Mouse (Mus musculus) limb, embryonic 15.5 days (tissue): ENCODE measurements around the gene Fgfbp3. TPM values are rescaled to one million over a fixed set of nuclear protein-coding genes. Genes with fewer than 3 reads are reported as not detected.
"Not testable (repeated sequence)": the region's sequence is repeated elsewhere in the genome, so short reads cannot be mapped to it uniquely, and the experiment has no call there.

Experiments used
- ATAC-seq: fragments of 200-750 bp; cut with Nextera tagmentation; 2 replicates; pipeline ENCODE4 v1.8.0; 2017; ENCODE audit warnings: low read depth, moderate TSS enrichment; ENCODE audit not compliant: insufficient number of reproducible peaks, low FRiP score, low TSS enrichment
- H3K27ac ChIP-seq: fragments of 300-500 bp; sonication (generic); 2 replicates; pipeline ENCODE4 v1.5.1; 2015; ENCODE audit warnings: moderate library complexity, mild to moderate bottlenecking, inconsistent platforms
- H3K27me3 ChIP-seq: fragments of 300-500 bp; sonication (generic); 2 replicates; pipeline ENCODE4 v1.6.1; 2015; ENCODE audit warnings: inconsistent platforms
- H3K36me3 ChIP-seq: fragments of 300-500 bp; sonication (generic); 2 replicates; pipeline ENCODE4 v1.6.1; 2015; ENCODE audit warnings: inconsistent platforms
- H3K4me1 ChIP-seq: fragments of 300-500 bp; sonication (generic); 2 replicates; pipeline ENCODE4 v1.6.1; 2015; ENCODE audit warnings: inconsistent platforms
- H3K4me2 ChIP-seq: fragments of 300-500 bp; sonication (generic); 2 replicates; pipeline ENCODE4 v1.6.1; 2015; ENCODE audit warnings: mild to moderate bottlenecking, inconsistent platforms
- H3K4me3 ChIP-seq: fragments of 300-500 bp; sonication (generic); 2 replicates; pipeline ENCODE4 v1.5.1; 2015; ENCODE audit warnings: mild to moderate bottlenecking, inconsistent platforms
- H3K9ac ChIP-seq: fragments of 300-500 bp; sonication (generic); 2 replicates; pipeline ENCODE4 v1.6.1; 2015; ENCODE audit warnings: inconsistent platforms
- H3K9me3 ChIP-seq: fragments of 300-500 bp; sonication (generic); 2 replicates; pipeline ENCODE4 v1.6.1; 2016; ENCODE audit warnings: inconsistent platforms
- WGBS: fragments of 180-500 bp; shearing (Covaris S2); methylation state at CpG from one replicate; pipeline ENCODE4 v1.1.7; 2015; 5-methylcytosine and 5-hydroxymethylcytosine counted together
- polyA plus RNA-seq: library from polyadenylated mRNA; unstranded; fragments of >200 nt; fragmentation: Nextera tagmentation; extraction: Ambion mirVana; gene quantifications from 2 replicates; pipeline ENCODE4 v1.2.1, GENCODE M21; 2015

The Fgfbp3 gene
- polyA plus RNA-seq, 1 experiment from 2014 or later = 6.3 TPM

- WGBS = 82% methylated on average over 3 of the region's 3 CpGs
Observed at GRCm38 (mm10) chr19:36868675-36869074, 50.7 kb downstream of the Fgfbp3 start.

More at GRCm38 (mm10) chr19:36868675-36869074, 50.7 kb downstream of the Fgfbp3 start:
- not testable (repeated sequence) for H3K4me1 ChIP-seq, H3K4me2 ChIP-seq, H3K9me3 ChIP-seq, ATAC-seq, H3K9ac ChIP-seq, H3K27me3 ChIP-seq, H3K27ac ChIP-seq, H3K4me3 ChIP-seq
- H3K36me3 ChIP-seq = peaks cover 59% of the 10 kb centered on the region

Other genes with a start within 250 kb of the Fgfbp3 start
- gene Ppp1r3c, start 183.0 kb downstream of the Fgfbp3 start, polyA plus RNA-seq = 20.6 and 21.4 TPM in 2 replicates
- 31.9 and 45.7 TPM in 2 replicates for gene Tnks2, start 85.4 kb downstream of the Fgfbp3 start, polyA plus RNA-seq
- 7.4 and 10.1 TPM in 2 replicates for gene Btaf1, start 6.5 kb upstream of the Fgfbp3 start, polyA plus RNA-seq